Mouse (Mus musculus) limb, embryonic 14.5 days (tissue): ENCODE measurements around the gene Otop2. TPM values are rescaled to one million over a fixed set of nuclear protein-coding genes. Genes with fewer than 3 reads are reported as not detected.

Experiments
- ATAC-seq: fragments of 200-750 bp; cut with Nextera tagmentation; 2 replicates; pipeline ENCODE4 v1.8.0; 2017; ENCODE audit warnings: low read depth, moderate number of reproducible peaks, moderate TSS enrichment; ENCODE audit not compliant: low FRiP score
- DNase-seq: peaks from one replicate; pipeline ENCODE4 v3.0.0-alpha.2; 2015; ENCODE audit warnings: low spot score
- H3K27ac ChIP-seq: fragments of 300-500 bp; sonication (generic); replicated peaks from 2 replicates; pipeline ENCODE4 v1.5.1; 2014; ENCODE audit warnings: low read depth, mild to moderate bottlenecking, low read length, moderate library complexity, mixed read lengths
- H3K27me3 ChIP-seq: fragments of 300-500 bp; sonication (generic); 2 replicates; pipeline ENCODE4 v1.6.1; 2014; ENCODE audit warnings: low read length, mixed read lengths; ENCODE audit not compliant: control insufficient read depth, insufficient read depth
- H3K36me3 ChIP-seq: fragments of 300-500 bp; sonication (generic); 2 replicates; pipeline ENCODE4 v1.6.1; 2014; ENCODE audit warnings: mild to moderate bottlenecking, low read length, moderate library complexity, mixed read lengths; ENCODE audit not compliant: control insufficient read depth, insufficient read depth
- H3K4me1 ChIP-seq: fragments of 300-500 bp; sonication (generic); 2 replicates; pipeline ENCODE4 v1.6.1; 2014; ENCODE audit warnings: antibody characterized with exemption, low read length, mixed read lengths; ENCODE audit not compliant: control insufficient read depth, insufficient read depth
- H3K4me2 ChIP-seq: fragments of 300-500 bp; sonication (generic); replicated peaks from 2 replicates; pipeline ENCODE4 v1.6.1; 2014; ENCODE audit warnings: low read depth, mild to moderate bottlenecking, low read length, moderate library complexity; ENCODE audit not compliant: severe bottlenecking
- H3K4me3 ChIP-seq: fragments of 300-500 bp; sonication (generic); replicated peaks from 2 replicates; pipeline ENCODE4 v1.5.1; 2014; ENCODE audit warnings: low read length
- H3K9ac ChIP-seq: fragments of 300-500 bp; sonication (generic); 2 replicates; pipeline ENCODE4 v1.6.1; 2014; ENCODE audit warnings: mild to moderate bottlenecking, low read depth, low read length, moderate library complexity; ENCODE audit not compliant: severe bottlenecking
- H3K9me3 ChIP-seq: fragments of 300-500 bp; sonication (generic); 2 replicates; pipeline ENCODE4 v1.6.1; 2016; ENCODE audit warnings: low read length; ENCODE audit not compliant: control insufficient read depth
- POLR2A ChIP-seq: fragments of 200-500 bp; IDR thresholded peaks from 2 replicates; pipeline ENCODE4 v1.8.0; 2012; ENCODE audit warnings: inconsistent platforms, mild to moderate bottlenecking, moderate library complexity, borderline replicate concordance; ENCODE audit not compliant: insufficient read depth, insufficient read length; ENCODE audit errors: extremely low read depth
- WGBS: fragments of 180-500 bp; shearing (Covaris S2); extraction: QIAGEN DNeasy Blood & Tissue Kit; methylation state at CpG from one replicate; pipeline ENCODE4 v1.1.7; 2014; 5-methylcytosine and 5-hydroxymethylcytosine counted together
- polyA plus RNA-seq, 2 experiments: library from polyadenylated mRNA; depleted of rRNA in 1 of 2; stranded (reverse) in 1 of 2; unstranded in 1 of 2; fragments of >200 nt; fragmentation: Nextera tagmentation in 1 of 2; extraction: Ambion mirVana in 1 of 2; gene quantifications; 2 replicates each; pipeline versions ENCODE4 v1.2.1 to v1.2.3; 2012 to 2014

Gene Otop2
- polyA plus RNA-seq, 2 experiments: 0.19 to 0.29 TPM

DNA sequence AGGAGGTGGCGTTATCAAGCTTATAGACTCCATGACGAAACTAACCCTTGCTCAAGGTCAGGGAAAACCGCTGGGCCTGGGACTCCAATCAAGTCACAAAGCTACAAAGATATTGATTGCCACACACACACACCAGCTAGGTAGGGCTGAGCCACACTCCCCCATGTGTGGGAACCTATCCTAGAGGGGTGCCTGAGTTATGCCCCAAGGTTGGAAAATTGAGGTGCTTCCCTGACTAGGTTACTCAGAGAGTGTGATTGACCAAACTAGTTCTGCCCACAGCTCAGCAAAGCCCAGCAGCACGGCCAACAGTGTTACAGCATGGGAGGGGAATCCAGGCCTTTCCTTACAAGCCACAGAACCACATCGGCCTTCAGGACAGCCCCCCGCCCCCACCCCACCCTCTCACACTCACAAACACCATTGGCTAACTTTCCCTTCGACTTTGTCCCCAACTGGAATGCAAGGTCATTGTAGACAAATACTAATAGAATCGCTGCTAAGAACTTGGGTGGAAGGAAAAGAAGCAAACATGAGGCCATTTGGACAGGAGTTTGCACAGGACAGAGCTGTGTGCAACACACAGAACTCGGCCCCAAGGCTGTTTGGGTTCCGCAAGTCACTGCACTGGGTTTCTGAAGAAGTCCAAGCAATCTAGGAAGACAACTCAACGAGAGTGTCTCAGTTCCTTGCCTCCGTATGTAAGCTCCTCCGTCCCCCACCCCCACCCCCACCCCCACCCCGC is 14.2 kb upstream of the Otop2 start:
- Histone ChIP-seq H3K27ac (no peak overlapping the region), H3K4me1 (no peaks in the 10 kb centered on the region), H3K36me3 (no peaks in the 10 kb centered on the region), H3K4me3 (no peak overlapping the region), H3K9me3 (no peaks in the 10 kb centered on the region), H3K9ac (no peak overlapping the region), H3K4me2 (no peak overlapping the region), H3K27me3 (peaks cover 16% of the 10 kb centered on the region)
- 60% methylated on average over 14 of the region's 14 CpGs for WGBS
- ATAC-seq: no peak
- TF ChIP-seq POLR2A: no peak
- no peak for DNase-seq

DNA sequence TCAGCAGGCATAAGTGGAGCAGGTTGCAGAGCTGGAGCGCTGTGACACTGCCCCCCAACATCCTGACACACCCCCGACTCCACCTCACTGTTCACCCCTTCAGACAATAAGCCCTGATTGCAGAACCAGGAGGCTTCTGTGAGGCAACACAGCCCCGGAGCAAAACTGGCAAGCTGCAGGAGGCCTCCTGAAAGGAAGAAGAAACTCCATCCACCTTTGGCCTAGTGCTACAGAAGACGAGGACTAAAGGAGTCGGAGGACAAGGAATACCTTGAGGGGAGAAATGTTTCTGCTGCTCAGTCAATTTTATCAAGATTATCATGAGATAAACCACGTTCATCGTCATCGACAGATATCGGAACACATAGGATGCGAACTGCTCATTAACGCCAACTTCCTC is 11.0 kb upstream of the Otop2 start:
- 87% methylated on average over 11 of the region's 11 CpGs for WGBS

DNA sequence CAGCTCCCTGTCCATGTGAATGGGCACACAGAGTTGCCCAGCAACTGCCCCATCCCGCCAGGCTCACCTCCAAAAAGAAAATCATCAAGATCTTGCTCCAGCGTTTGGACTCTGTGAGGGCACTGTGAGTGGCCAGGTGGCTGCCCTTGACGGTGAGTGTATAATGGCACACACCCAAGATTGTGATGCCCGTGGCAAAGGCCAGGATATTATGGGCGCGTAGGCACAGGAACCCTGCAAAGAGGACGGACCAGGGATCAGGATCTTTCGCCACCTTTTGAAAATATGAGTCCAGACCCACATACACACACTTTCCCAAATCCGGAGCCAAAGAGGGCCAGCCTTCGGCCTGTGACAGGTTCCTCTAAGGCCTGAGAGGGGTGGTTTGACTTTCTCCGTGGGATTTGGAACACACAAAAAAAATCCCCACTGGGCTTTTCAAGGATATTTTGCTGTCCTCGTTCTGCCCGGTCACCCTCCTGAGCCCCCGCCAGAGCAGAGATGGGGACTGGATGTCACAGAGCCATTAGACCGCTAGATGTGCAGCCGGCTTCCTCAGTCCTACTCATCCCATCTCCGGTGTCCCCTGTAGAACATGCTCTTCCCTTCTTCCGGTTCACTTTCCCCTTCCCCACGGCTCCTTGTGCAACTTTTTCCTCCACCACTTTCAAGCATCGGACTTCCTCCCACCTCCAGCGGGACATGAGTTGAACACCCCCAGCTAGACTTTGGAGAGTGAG is 10.3 kb upstream of the Otop2 start:
- WGBS: 61% methylated on average over 21 of the region's 21 CpGs
- Histone ChIP-seq H3K27ac (no peak overlapping the region), H3K9ac (peak overlapping the region; percentile 49), H3K27me3 (peaks cover 27% of the 10 kb centered on the region), H3K36me3 (no peaks in the 10 kb centered on the region), H3K4me1 (no peaks in the 10 kb centered on the region), H3K9me3 (no peaks in the 10 kb centered on the region), H3K4me3 (peak overlapping the region; percentile 41), H3K4me2 (peak overlapping the region; percentile 84)
- DNase-seq (no peak), ATAC-seq (no peak)
- no peak for TF ChIP-seq POLR2A

More for the DNA sequence above, 11.0 kb upstream of the Otop2 start:
- Histone ChIP-seq H3K4me1 (no peaks in the 10 kb centered on the region), H3K27me3 (peaks cover 27% of the 10 kb centered on the region), H3K9me3 (no peaks in the 10 kb centered on the region), H3K27ac (no peak overlapping the region), H3K4me2 (no peak overlapping the region), H3K4me3 (no peak overlapping the region), H3K9ac (no peak overlapping the region), H3K36me3 (no peaks in the 10 kb centered on the region)
- DNase-seq (no peak), ATAC-seq (no peak)
- no peak for TF ChIP-seq POLR2A

DNA sequence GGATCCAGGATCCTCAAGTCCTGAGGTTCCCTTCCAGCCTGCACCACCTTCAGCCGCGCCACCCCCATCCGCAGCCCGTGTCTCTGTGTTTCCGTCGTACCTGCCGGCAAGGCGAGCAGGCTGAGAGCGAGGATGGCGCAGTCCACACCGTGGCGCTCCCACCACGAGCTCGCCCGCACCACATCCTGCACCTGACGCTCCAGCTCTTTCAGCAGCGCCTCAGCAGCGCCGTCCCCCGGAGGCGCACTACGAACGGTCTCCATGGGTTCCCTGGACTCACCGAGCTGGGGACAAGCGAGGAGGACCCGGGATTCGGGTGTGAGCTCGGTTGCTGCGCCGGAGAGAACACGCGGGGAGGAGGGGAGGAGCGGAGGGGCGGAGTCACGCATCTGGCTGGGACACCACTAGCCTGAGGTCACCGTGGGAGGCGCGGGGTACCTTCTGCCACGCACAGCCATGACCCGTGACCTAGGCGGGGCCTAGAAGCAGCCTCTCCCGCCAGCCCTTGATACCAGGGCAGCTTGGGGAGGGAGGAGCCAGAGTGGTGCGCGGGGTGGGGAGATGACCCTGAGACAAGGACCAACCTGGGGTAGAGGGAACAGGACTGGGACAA is 9.6 kb upstream of the Otop2 start, which contains the start of gene Fads6:
Fads6 (minus strand) TSS at position 450 of the 613 bp plus-strand sequence.
- TF ChIP-seq POLR2A: no peak
- Histone ChIP-seq H3K36me3 (no peaks in the 10 kb centered on the region), H3K27ac (no peak within 1 kb of the TSS), H3K9me3 (no peaks in the 10 kb centered on the region), H3K4me1 (no peaks in the 10 kb centered on the region), H3K9ac (peak within 1 kb of the TSS; percentile 49), H3K4me2 (peak within 1 kb of the TSS; percentile 84), H3K27me3 (peaks cover 27% of the 10 kb centered on the region), H3K4me3 (peak within 1 kb of the TSS; percentile 41)
- DNase-seq (no peak), ATAC-seq (peak; percentile 23; the same call in 1 of the 2 replicates)
- WGBS: 2% methylated on average over 36 of the region's 44 CpGs

DNA sequence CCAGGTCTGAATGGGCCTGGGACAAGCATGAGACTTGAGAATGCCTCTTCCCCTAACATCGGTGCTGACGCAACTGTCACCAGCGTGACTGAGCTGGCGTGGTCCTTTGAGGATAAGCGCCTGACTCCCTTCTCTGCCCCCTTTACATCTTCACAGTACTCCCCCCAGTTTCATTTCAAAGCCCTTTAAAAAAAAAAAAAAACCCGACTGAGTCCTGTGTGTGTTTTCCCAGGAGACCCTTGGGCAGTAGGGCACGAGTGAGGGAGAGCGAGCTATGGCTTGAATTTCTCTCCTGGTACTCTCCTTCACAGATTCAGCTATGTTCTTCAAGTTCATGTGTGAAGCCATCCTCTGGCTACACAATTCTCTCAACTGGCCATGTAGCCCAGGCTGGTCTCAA is 8.8 kb upstream of the Otop2 start:
- Histone ChIP-seq H3K4me3 (no peak overlapping the region), H3K9ac (no peak overlapping the region), H3K4me1 (no peaks in the 10 kb centered on the region), H3K36me3 (no peaks in the 10 kb centered on the region), H3K27ac (no peak overlapping the region), H3K27me3 (peaks cover 27% of the 10 kb centered on the region), H3K4me2 (no peak overlapping the region), H3K9me3 (no peaks in the 10 kb centered on the region)
- no peak for TF ChIP-seq POLR2A
- WGBS: 51% methylated on average over 8 of the region's 8 CpGs
- ATAC-seq (no peak), DNase-seq (no peak)
